9 mouse cellular contexts compared by ENCODE assay signal in genomic region chr8:70857516-70857915, GRCm38 (mm10). TPM values are rescaled to one million over a fixed set of nuclear protein-coding genes. Genes with fewer than 3 reads are reported as not detected.
DNase-seq lines count a peak whose midpoint lies in the region; ATAC-seq lines count a peak whose summit lies in the region.
"Had no signal": no experiment of that assay in that cellular context is flagged by ENCODE, and none has a peak within 500 bp of the region (broad histone marks: within the 10 kb centered on the region; RNA-seq: fewer than 3 reads in every experiment).

No protein-coding gene starts in this region.

- H3K9me3 ChIP-seq in lung, embryonic 15.5 days, result no peaks in the 10 kb centered on the region
- no peaks in the 10 kb centered on the region for H3K9me3 ChIP-seq in embryonic facial prominence, embryonic 12.5 days
- no peaks in the 10 kb centered on the region for H3K9me3 ChIP-seq in limb, embryonic 10.5 days (replicated peaks)
- no peaks in the 10 kb centered on the region for H3K9me3 ChIP-seq in neural tube, embryonic 15.5 days (replicated peaks)
- no peaks in the 10 kb centered on the region for H3K9me3 ChIP-seq in heart, embryonic 10.5 days

- H3K4me3 ChIP-seq in lung, embryonic 15.5 days, result no peak overlapping the region
- no peak overlapping the region for H3K4me3 ChIP-seq in embryonic facial prominence, embryonic 12.5 days
- peak overlapping the region; percentile 64; the same call in 1 of the 2 replicates for H3K4me3 ChIP-seq in limb, embryonic 10.5 days
- no peak overlapping the region for H3K4me3 ChIP-seq in neural tube, embryonic 15.5 days (replicated peaks)
- no peak overlapping the region for H3K4me3 ChIP-seq in heart, embryonic 10.5 days

- peaks cover 21% of the 10 kb centered on the region for H3K27me3 ChIP-seq in lung, embryonic 15.5 days
- peaks cover 14% of the 10 kb centered on the region for H3K27me3 ChIP-seq in embryonic facial prominence, embryonic 12.5 days
- H3K27me3 ChIP-seq in limb, embryonic 10.5 days (ENCODE audit: low read depth, poor library complexity, severe bottlenecking), result peaks cover 50% of the 10 kb centered on the region
- no peaks in the 10 kb centered on the region; the same call in 1 of the 2 replicates for H3K27me3 ChIP-seq in neural tube, embryonic 15.5 days (replicated peaks)
- peaks cover 68% of the 10 kb centered on the region for H3K27me3 ChIP-seq in heart, embryonic 10.5 days (ENCODE audit: insufficient read depth, poor library complexity, severe bottlenecking)

- WGBS in lung, embryonic 15.5 days, result 18% methylated on average over 4 of the region's 4 CpGs
- 2% methylated on average over 4 of the region's 4 CpGs for WGBS in embryonic facial prominence, embryonic 12.5 days
- 10% methylated on average over 4 of the region's 4 CpGs for WGBS in limb, embryonic 10.5 days
- WGBS in neural tube, embryonic 15.5 days, result 13% methylated on average over 4 of the region's 4 CpGs
- 13% methylated on average over 4 of the region's 4 CpGs for WGBS in heart, embryonic 10.5 days

- H3K4me2 ChIP-seq in lung, embryonic 15.5 days, result peak overlapping the region; percentile 90; the same call in 1 of the 2 replicates
- peak overlapping the region; percentile 91; the same call in 1 of the 2 replicates for H3K4me2 ChIP-seq in embryonic facial prominence, embryonic 12.5 days (replicated peaks)
- peak overlapping the region; percentile 89 for H3K4me2 ChIP-seq in neural tube, embryonic 15.5 days

- H3K9ac ChIP-seq in lung, embryonic 15.5 days, result no peak overlapping the region
- H3K9ac ChIP-seq in embryonic facial prominence, embryonic 12.5 days, result 0 out of 2 replicates have a peak overlapping the region, but pooled peaks have one; percentile 15
- peak overlapping the region; percentile 63; the same call in 1 of the 2 replicates for H3K9ac ChIP-seq in neural tube, embryonic 15.5 days (replicated peaks)

- H3K4me1 ChIP-seq in lung, embryonic 15.5 days, result peaks cover 10% of the 10 kb centered on the region
- H3K4me1 ChIP-seq in embryonic facial prominence, embryonic 12.5 days, result peaks cover 22% of the 10 kb centered on the region
- peaks cover 40% of the 10 kb centered on the region for H3K4me1 ChIP-seq in limb, embryonic 10.5 days
- H3K4me1 ChIP-seq in neural tube, embryonic 15.5 days, result peaks cover 43% of the 10 kb centered on the region
- H3K4me1 ChIP-seq in heart, embryonic 10.5 days, result peaks cover 33% of the 10 kb centered on the region

- H3K27ac ChIP-seq in lung, embryonic 15.5 days, result no peak overlapping the region
- 0 out of 2 replicates have a peak overlapping the region, but pooled peaks have one; percentile 26 for H3K27ac ChIP-seq in embryonic facial prominence, embryonic 12.5 days
- peak overlapping the region; percentile 22 for H3K27ac ChIP-seq in limb, embryonic 10.5 days
- no peak overlapping the region; the same call in 1 of the 2 replicates for H3K27ac ChIP-seq in neural tube, embryonic 15.5 days (replicated peaks)
- no peak overlapping the region for H3K27ac ChIP-seq in heart, embryonic 10.5 days
- H3K27ac ChIP-seq: liver, embryonic 14.5 days had no signal

- no peaks in the 10 kb centered on the region for H3K36me3 ChIP-seq in lung, embryonic 15.5 days
- no peaks in the 10 kb centered on the region for H3K36me3 ChIP-seq in embryonic facial prominence, embryonic 12.5 days
- H3K36me3 ChIP-seq in limb, embryonic 10.5 days, result no peaks in the 10 kb centered on the region
- H3K36me3 ChIP-seq in neural tube, embryonic 15.5 days, result 0 out of 2 replicates have a peak, but pooled peaks cover 5% of the 10 kb centered on the region
- no peaks in the 10 kb centered on the region for H3K36me3 ChIP-seq in heart, embryonic 10.5 days

- DNase-seq in lung, postnatal 14 days, result no peak
- no peak for DNase-seq in limb, embryonic 10.5 days (ENCODE audit: low spot score)
- no peak for DNase-seq in adipocyte (ENCODE audit: low spot score)
- DNase-seq in right cerebral cortex, adult 18-20 months, result no peak
- DNase-seq in heart, embryonic 10.5 days (ENCODE audit: low spot score), result no peak

- ATAC-seq in lung, embryonic 15.5 days (ENCODE audit: borderline replicate concordance, extremely low read depth, low FRiP score, low TSS enrichment), result no peak
- no peak for ATAC-seq in embryonic facial prominence, embryonic 12.5 days (ENCODE audit: insufficient number of reproducible peaks, insufficient read depth, low FRiP score, low TSS enrichment)
- no peak for ATAC-seq in neural tube, embryonic 15.5 days (ENCODE audit: low FRiP score)

RNA-seq across cellular contexts. Expression of gene Kcnn1, which starts 5.5 kb away (rescaled TPM):
- polyA plus RNA-seq in lung, embryonic 15.5 days (2015; fragmentation: Nextera tagmentation; extraction: Ambion mirVana), result 1.2 TPM in 2 replicates
- polyA plus RNA-seq in embryonic facial prominence, embryonic 12.5 days (2016; fragmentation: Nextera tagmentation; extraction: Ambion mirVana), result 6.7 and 7.0 TPM in 2 replicates
- polyA plus RNA-seq in limb, embryonic 10.5 days (2016; fragmentation: Nextera tagmentation; extraction: Ambion mirVana), result 2.8 and 4.0 TPM in 2 replicates
- 17.6 and 18.6 TPM in 2 replicates for polyA plus RNA-seq in neural tube, embryonic 15.5 days (2015; fragmentation: Nextera tagmentation; extraction: Ambion mirVana)
- polyA plus RNA-seq in heart, embryonic 10.5 days (2016; fragmentation: Nextera tagmentation; extraction: Ambion mirVana), result 1.1 and 1.6 TPM in 2 replicates

RNA-seq across cellular contexts. Expression of gene Ccdc124, which starts 16.2 kb away (rescaled TPM):
- 112 and 118 TPM in 2 replicates for polyA plus RNA-seq in lung, embryonic 15.5 days (2015; fragmentation: Nextera tagmentation; extraction: Ambion mirVana)
- 123 and 126 TPM in 2 replicates for polyA plus RNA-seq in embryonic facial prominence, embryonic 12.5 days (2016; fragmentation: Nextera tagmentation; extraction: Ambion mirVana)
- polyA plus RNA-seq in limb, embryonic 10.5 days (2016; fragmentation: Nextera tagmentation; extraction: Ambion mirVana), result 174 and 187 TPM in 2 replicates
- polyA plus RNA-seq in neural tube, embryonic 15.5 days (2015; fragmentation: Nextera tagmentation; extraction: Ambion mirVana), result 162 and 163 TPM in 2 replicates
- polyA plus RNA-seq in heart, embryonic 10.5 days (2016; fragmentation: Nextera tagmentation; extraction: Ambion mirVana), result 120 and 143 TPM in 2 replicates

RNA-seq across cellular contexts. Expression of gene Arrdc2, which starts 18.0 kb away (rescaled TPM):
- 4.5 and 5.5 TPM in 2 replicates for polyA plus RNA-seq in lung, embryonic 15.5 days (2015; fragmentation: Nextera tagmentation; extraction: Ambion mirVana)
- 6.9 and 7.5 TPM in 2 replicates for polyA plus RNA-seq in embryonic facial prominence, embryonic 12.5 days (2016; fragmentation: Nextera tagmentation; extraction: Ambion mirVana)
- polyA plus RNA-seq in limb, embryonic 10.5 days (2016; fragmentation: Nextera tagmentation; extraction: Ambion mirVana), result 4.4 and 5.0 TPM in 2 replicates
- polyA plus RNA-seq in neural tube, embryonic 15.5 days (2015; fragmentation: Nextera tagmentation; extraction: Ambion mirVana), result 7.8 and 8.5 TPM in 2 replicates
- 3.7 and 3.8 TPM in 2 replicates for polyA plus RNA-seq in heart, embryonic 10.5 days (2016; fragmentation: Nextera tagmentation; extraction: Ambion mirVana)

RNA-seq across cellular contexts. Expression of gene Slc5a5, which starts 35.0 kb away (rescaled TPM):
- polyA plus RNA-seq in lung, embryonic 15.5 days (2015; fragmentation: Nextera tagmentation; extraction: Ambion mirVana), result 0.25 and 0.29 TPM in 2 replicates
- polyA plus RNA-seq in embryonic facial prominence, embryonic 12.5 days (2016; fragmentation: Nextera tagmentation; extraction: Ambion mirVana), result 0.19 and 0.20 TPM in 2 replicates
- polyA plus RNA-seq in limb, embryonic 10.5 days (2016; fragmentation: Nextera tagmentation; extraction: Ambion mirVana), result 0.16 and 0.23 TPM in 2 replicates
- polyA plus RNA-seq in neural tube, embryonic 15.5 days (2015; fragmentation: Nextera tagmentation; extraction: Ambion mirVana), result 3.0 and 3.3 TPM in 2 replicates
- polyA plus RNA-seq in heart, embryonic 10.5 days (2016; fragmentation: Nextera tagmentation; extraction: Ambion mirVana), result 0.07 and 0.29 TPM in 2 replicates

RNA-seq across cellular contexts. Expression of gene Rpl18a, which starts 39.7 kb away (rescaled TPM):
- 4,502 and 4,535 TPM in 2 replicates for polyA plus RNA-seq in lung, embryonic 15.5 days (2015; fragmentation: Nextera tagmentation; extraction: Ambion mirVana)
- 3,568 and 3,610 TPM in 2 replicates for polyA plus RNA-seq in embryonic facial prominence, embryonic 12.5 days (2016; fragmentation: Nextera tagmentation; extraction: Ambion mirVana)
- 3,636 and 3,729 TPM in 2 replicates for polyA plus RNA-seq in limb, embryonic 10.5 days (2016; fragmentation: Nextera tagmentation; extraction: Ambion mirVana)
- 2,109 and 2,618 TPM in 2 replicates for polyA plus RNA-seq in neural tube, embryonic 15.5 days (2015; fragmentation: Nextera tagmentation; extraction: Ambion mirVana)
- 2,378 and 2,634 TPM in 2 replicates for polyA plus RNA-seq in heart, embryonic 10.5 days (2016; fragmentation: Nextera tagmentation; extraction: Ambion mirVana)

Comparison
In these comparisons a context has a peak if more than half of its experiments do, and no peak if none do; other contexts are left out.
1. H3K27ac ChIP-seq: peak in embryonic facial prominence, embryonic 12.5 days (single experiment) and limb, embryonic 10.5 days (single experiment); none in lung, embryonic 15.5 days (single experiment), neural tube, embryonic 15.5 days (single experiment) and heart, embryonic 10.5 days (single experiment).
2. Peak in every context shown above with its lines, with median percentiles within 50 percentile points of each other: H3K4me2 ChIP-seq.